Mouse (Mus musculus): ENCODE results near the gene Hoxb7. TPM values are rescaled to one million over a fixed set of nuclear protein-coding genes. Genes with fewer than 3 reads are reported as not detected.
A peak's percentile ranks its signal among the peaks of the same experiment; 100 is the strongest.

Gene Hoxb7
- polyA plus RNA-seq, 2 experiments = 0.02 to 0.19 TPM

DNA sequence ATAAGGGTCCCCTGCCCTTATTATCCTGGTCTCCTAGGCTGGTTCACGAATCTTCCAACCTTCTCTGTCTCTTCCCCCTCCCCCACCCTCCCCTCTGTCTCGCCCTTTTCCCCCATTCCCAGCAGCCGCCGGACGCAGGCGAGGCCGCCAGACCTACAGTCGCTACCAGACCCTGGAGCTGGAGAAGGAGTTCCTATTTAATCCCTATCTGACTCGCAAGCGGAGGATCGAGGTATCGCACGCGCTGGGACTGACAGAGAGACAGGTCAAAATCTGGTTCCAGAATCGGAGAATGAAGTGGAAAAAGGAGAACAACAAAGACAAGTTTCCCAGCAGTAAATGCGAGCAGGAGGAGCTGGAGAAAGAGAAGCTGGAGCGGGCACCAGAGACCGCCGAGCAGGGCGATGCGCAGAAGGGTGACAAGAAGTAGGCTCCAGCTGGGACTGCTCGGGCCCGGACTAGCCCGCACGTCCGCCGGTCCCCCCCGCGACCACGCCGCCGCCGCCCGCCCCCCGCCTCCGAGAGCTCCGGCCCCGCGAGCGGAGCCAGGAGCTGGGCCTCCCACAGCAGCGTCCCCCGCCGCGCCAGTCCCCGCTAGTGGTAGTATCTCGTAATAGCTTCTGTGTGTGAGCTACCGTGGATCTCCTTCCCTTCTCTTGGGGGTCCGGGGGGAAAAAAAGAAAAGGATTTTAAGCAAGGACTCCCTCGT lies 2.2 kb upstream of the Hoxb7 start:
- DNase-seq (ENCODE audit: low read depth in 3 of 3, low spot score in 3 of 3) = no peak
- TF ChIP-seq EP300 (IDR thresholded peaks at IDR 0.05; ENCODE audit: low read depth) (no peak), CTCF (IDR thresholded peaks at IDR 0.05; ENCODE audit: low read depth) (0 out of 2 replicates have a peak, but pooled peaks have one; percentile 2)
- Histone ChIP-seq H3K9me3 (ENCODE audit: control insufficient read depth, low read length) (no peaks in the 10 kb centered on the region), H3K4me3 (ENCODE audit: insufficient read depth in 1 of 2, low read depth in 2 of 2, low read length in 2 of 2) (peak overlapping the region in 1 of 2 experiments; percentile 16; a peak in 2 of 4 replicates), H3K36me3 (replicated peaks; ENCODE audit: control insufficient read depth, insufficient read depth, low read depth) (no peaks in the 10 kb centered on the region), H3K9ac (replicated peaks) (no peak overlapping the region), H3K4me1 (replicated peaks; ENCODE audit: control insufficient read depth in 2 of 2, insufficient read depth in 2 of 2, low read length in 1 of 2) (no peaks in the 10 kb centered on the region), H3K27ac (no peak overlapping the region), H3K4me2 (ENCODE audit: low read depth) (0 out of 2 replicates have a peak overlapping the region, but pooled peaks have one; percentile 11), H3K27me3 (ENCODE audit: control insufficient read depth, insufficient read depth, low read length) (peaks cover 99% of the 10 kb centered on the region)
- 1% methylated on average over 49 of the region's 49 CpGs for WGBS (ENCODE audit: insufficient replicate concordance)
- no peak for ATAC-seq (ENCODE audit: insufficient read depth)

DNA sequence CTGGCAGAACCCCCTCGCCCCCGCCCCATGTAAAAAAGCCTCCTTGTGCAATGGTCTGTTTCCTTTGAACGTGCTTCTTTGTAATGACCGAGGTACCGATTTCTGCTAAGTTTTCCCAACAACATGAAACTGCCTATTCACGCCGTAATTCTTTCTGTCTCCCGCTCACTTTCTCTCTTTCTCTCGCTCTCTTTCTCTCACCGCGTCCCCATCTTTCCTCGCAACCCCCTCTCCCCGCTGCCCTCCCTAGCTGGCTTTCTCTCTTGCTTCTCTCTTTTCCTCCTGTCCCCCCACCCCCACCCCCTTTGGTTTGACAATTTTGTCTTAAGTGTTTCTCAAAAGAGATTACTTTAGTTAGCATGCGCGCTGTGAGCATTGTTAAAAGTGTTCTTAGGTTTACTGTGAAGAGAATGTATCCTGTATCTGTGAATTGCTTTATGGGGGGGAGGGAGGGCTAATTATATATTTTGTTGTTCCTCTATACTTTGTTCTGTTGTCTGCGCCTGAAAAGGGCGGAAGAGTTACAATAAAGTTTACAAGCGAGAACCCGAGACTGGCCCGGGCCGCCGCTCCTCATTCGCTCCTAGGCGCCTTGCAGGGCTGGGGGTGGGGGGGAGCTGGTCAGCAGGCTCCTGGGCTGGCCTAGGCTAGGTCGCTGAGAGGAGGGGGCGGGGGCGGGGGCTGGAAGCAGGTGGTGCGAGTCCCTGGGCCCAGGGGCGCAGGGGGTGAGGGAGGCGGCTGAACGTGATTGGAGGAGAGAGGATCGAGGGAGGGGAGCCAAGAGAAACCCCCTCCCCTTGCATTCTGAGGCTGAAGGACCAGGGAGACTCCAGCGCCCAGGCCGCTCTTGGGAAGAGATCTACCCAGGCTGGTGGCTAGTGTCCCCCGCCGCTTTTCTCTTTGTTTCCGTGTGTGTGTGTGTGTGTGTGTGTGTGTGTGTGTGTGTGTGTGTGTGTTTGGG lies 1.4 kb upstream of the Hoxb7 start:
- no peaks in the 10 kb centered on the region for H3K9me3 ChIP-seq (ENCODE audit: control insufficient read depth, low read length)
- H3K36me3 ChIP-seq (replicated peaks; ENCODE audit: control insufficient read depth, insufficient read depth, low read depth) = no peaks in the 10 kb centered on the region
- no peak overlapping the region; the same call in 1 of the 2 replicates for H3K4me2 ChIP-seq (ENCODE audit: low read depth)
- DNase-seq (ENCODE audit: low read depth in 3 of 3, low spot score in 3 of 3) (no peak), ATAC-seq (ENCODE audit: insufficient read depth) (no peak)
- 2% methylated on average over 37 of the region's 37 CpGs for WGBS (ENCODE audit: insufficient replicate concordance)
- no peak overlapping the region for H3K4me3 ChIP-seq (ENCODE audit: insufficient read depth in 1 of 2, low read depth in 2 of 2, low read length in 2 of 2)
- no peak for TF ChIP-seq CTCF (IDR thresholded peaks at IDR 0.05; ENCODE audit: low read depth)
- no peak overlapping the region for H3K27ac ChIP-seq
- no peak overlapping the region for H3K9ac ChIP-seq (replicated peaks)
- no peaks in the 10 kb centered on the region for H3K4me1 ChIP-seq (replicated peaks; ENCODE audit: control insufficient read depth in 2 of 2, insufficient read depth in 2 of 2, low read length in 1 of 2)
- peaks cover 99% of the 10 kb centered on the region for H3K27me3 ChIP-seq (ENCODE audit: control insufficient read depth, insufficient read depth, low read length)

GRCm38 (mm10) chr11:96286739-96287385 lies 439 bp downstream of the Hoxb7 start:
- H3K4me3 ChIP-seq (ENCODE audit: insufficient read depth in 1 of 2, low read depth in 2 of 2, low read length in 2 of 2) = peak overlapping the region in 1 of 2 experiments; percentile 25; a peak in 2 of 4 replicates
- no peak for TF ChIP-seq CTCF (IDR thresholded peaks at IDR 0.05; ENCODE audit: low read depth)
- no peak for TF ChIP-seq EP300 (IDR thresholded peaks at IDR 0.05; ENCODE audit: low read depth)
- H3K4me1 ChIP-seq (replicated peaks; ENCODE audit: control insufficient read depth in 2 of 2, insufficient read depth in 2 of 2, low read length in 1 of 2) = no peaks in the 10 kb centered on the region
- no peak overlapping the region for H3K9ac ChIP-seq (replicated peaks)
- under 1% methylated on average over 45 of the region's 55 CpGs for WGBS (ENCODE audit: insufficient replicate concordance)
- H3K36me3 ChIP-seq (replicated peaks; ENCODE audit: control insufficient read depth, insufficient read depth, low read depth) = no peaks in the 10 kb centered on the region
- ATAC-seq (ENCODE audit: insufficient read depth) = no peak
- H3K27me3 ChIP-seq (ENCODE audit: control insufficient read depth, insufficient read depth, low read length) = peaks cover 99% of the 10 kb centered on the region
- H3K27ac ChIP-seq = no peak overlapping the region
- H3K4me2 ChIP-seq (ENCODE audit: low read depth) = peak overlapping the region; percentile 32; the same call in 1 of the 2 replicates
- H3K9me3 ChIP-seq (ENCODE audit: control insufficient read depth, low read length) = no peaks in the 10 kb centered on the region
- DNase-seq (ENCODE audit: low read depth in 3 of 3, low spot score in 3 of 3) = no peak

DNA sequence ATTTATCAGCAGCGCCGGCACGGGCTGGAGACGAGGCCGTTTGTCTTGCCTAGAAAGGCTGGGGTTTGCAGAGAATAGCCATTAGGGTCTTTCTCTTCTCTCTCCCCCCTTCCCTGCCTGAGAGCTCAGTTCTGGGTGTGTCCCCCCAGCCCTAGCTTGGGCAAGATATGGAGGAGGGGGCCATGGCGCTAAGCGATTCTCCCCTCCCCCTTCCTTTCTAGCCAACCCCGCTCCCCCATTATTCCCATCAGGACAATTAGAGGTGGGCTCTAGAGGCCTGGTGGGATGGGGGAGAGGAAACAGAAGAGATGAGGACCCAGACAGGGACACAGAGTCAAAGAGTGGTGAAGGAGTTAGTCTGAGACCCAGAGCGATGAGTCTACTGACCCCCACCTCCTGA lies 988 bp downstream of the Hoxb7 start:
- Histone ChIP-seq H3K36me3 (replicated peaks; ENCODE audit: control insufficient read depth, insufficient read depth, low read depth) (no peaks in the 10 kb centered on the region), H3K9me3 (ENCODE audit: control insufficient read depth, low read length) (no peaks in the 10 kb centered on the region), H3K27me3 (ENCODE audit: control insufficient read depth, insufficient read depth, low read length) (peaks cover 99% of the 10 kb centered on the region), H3K9ac (replicated peaks) (no peak overlapping the region), H3K4me2 (ENCODE audit: low read depth) (no peak overlapping the region), H3K4me1 (replicated peaks; ENCODE audit: control insufficient read depth in 2 of 2, insufficient read depth in 2 of 2, low read length in 1 of 2) (no peaks in the 10 kb centered on the region), H3K4me3 (ENCODE audit: insufficient read depth in 1 of 2, low read depth in 2 of 2, low read length in 2 of 2) (no peak overlapping the region), H3K27ac (no peak overlapping the region)
- ATAC-seq (ENCODE audit: insufficient read depth) (no peak), DNase-seq (ENCODE audit: low read depth in 3 of 3, low spot score in 3 of 3) (no peak)
- WGBS (ENCODE audit: insufficient replicate concordance) = 7% methylated on average over 9 of the region's 9 CpGs
- no peak for TF ChIP-seq EP300 (IDR thresholded peaks at IDR 0.05; ENCODE audit: low read depth)
- no peak for TF ChIP-seq CTCF (IDR thresholded peaks at IDR 0.05; ENCODE audit: low read depth)

All from liver, embryonic 14.5 days (tissue).